Mouse (Mus musculus) retina, postnatal 1 day (tissue): ENCODE measurements at regions not wholly inside any gene's neighbourhood (a gene's known extent, or its start where the extent isn't known, plus 50 kb on each side); places are given as distances from the start of the nearest gene placed in this dataset.

Experiments used
- DNase-seq: peaks from one replicate; pipeline ENCODE4 v3.0.0-alpha.2; 2012

GRCm38 (mm10) chr15:38609522-38609921 is 1184.2 kb downstream of the 4930447A16Rik start:
- DNase-seq = no peak
